Mouse (Mus musculus) midbrain, embryonic 10.5 days (tissue): ENCODE measurements around the gene Polr3c. TPM values are rescaled to one million over a fixed set of nuclear protein-coding genes. Genes with fewer than 3 reads are reported as not detected.
"Not testable (repeated sequence)": the region's sequence is repeated elsewhere in the genome, so short reads cannot be mapped to it uniquely, and the experiment has no call there.

Source experiments
- DNase-seq: peaks from one replicate; pipeline ENCODE4 v3.0.0-alpha.2; 2017; ENCODE audit warnings: low spot score
- H3K27ac ChIP-seq: fragments of 300-500 bp; sonication (generic); replicated peaks from 2 replicates; pipeline ENCODE4 v1.5.1; 2016; ENCODE audit warnings: mild to moderate bottlenecking
- H3K27me3 ChIP-seq: fragments of 300-500 bp; sonication (generic); 2 replicates; pipeline ENCODE4 v1.6.1; 2016; ENCODE audit warnings: low read depth, mild to moderate bottlenecking; ENCODE audit not compliant: poor library complexity, severe bottlenecking
- H3K36me3 ChIP-seq: fragments of 300-500 bp; sonication (generic); 2 replicates; pipeline ENCODE4 v1.6.1; 2016; ENCODE audit warnings: mild to moderate bottlenecking, moderate library complexity
- H3K4me1 ChIP-seq: fragments of 300-500 bp; sonication (generic); 2 replicates; pipeline ENCODE4 v1.6.1; 2016
- H3K4me3 ChIP-seq: fragments of 300-500 bp; sonication (generic); 2 replicates; pipeline ENCODE4 v1.5.1; 2016; ENCODE audit warnings: mild to moderate bottlenecking, moderate library complexity
- H3K9me3 ChIP-seq: fragments of 300-500 bp; sonication (generic); replicated peaks from 2 replicates; pipeline ENCODE4 v1.6.1; 2016; ENCODE audit warnings: mild to moderate bottlenecking
- WGBS: fragments of 180-500 bp; shearing (Covaris S2); methylation state at CpG from one replicate; pipeline ENCODE4 v1.1.7; 2016; 5-methylcytosine and 5-hydroxymethylcytosine counted together
- polyA plus RNA-seq: library from polyadenylated mRNA; unstranded; fragments of >200 nt; fragmentation: Nextera tagmentation; extraction: Ambion mirVana; gene quantifications from 2 replicates; pipeline ENCODE4 v1.2.1, GENCODE M21; 2016

Gene Polr3c
- 44.3 and 47.0 TPM in 2 replicates for polyA plus RNA-seq

DNA sequence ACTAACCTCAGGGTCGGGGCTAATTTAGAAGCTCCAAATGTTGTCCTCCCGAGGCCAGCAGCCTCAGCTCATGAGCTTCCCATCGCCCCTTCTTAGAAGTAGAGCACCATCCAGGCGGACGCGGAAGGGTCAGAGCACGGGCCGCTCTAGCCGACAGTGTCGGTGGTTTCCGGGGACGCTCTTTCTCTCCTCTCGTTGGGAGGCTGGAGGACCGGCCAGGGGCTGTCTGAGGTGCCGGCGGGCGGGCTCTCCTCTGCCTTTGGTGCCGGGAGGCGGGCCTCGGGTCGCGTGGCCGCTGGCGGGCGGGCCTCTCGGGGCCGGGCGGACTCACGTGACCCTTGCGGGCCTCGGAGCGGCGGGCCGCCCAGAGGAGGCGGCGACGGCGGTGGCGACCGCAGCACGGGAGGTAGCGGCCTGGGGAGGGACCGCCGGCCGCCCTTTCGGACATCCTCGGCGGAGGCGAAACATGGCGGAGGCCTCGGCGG is at the start of gene Polr3c, which contains the start of gene Rnf115:
Gene Polr3c (minus strand): TSS at position 286 of the 485 bp plus-strand sequence.
Gene Rnf115 (plus strand): TSS at position 322 of the 485 bp plus-strand sequence.
- peak within 1 kb of the TSS; percentile 91 for H3K27ac ChIP-seq
- under 1% methylated on average over 52 of the region's 52 CpGs for WGBS
- peak; percentile 95 for DNase-seq
- no peaks in the 10 kb centered on the region for H3K9me3 ChIP-seq
- H3K36me3 ChIP-seq: peaks cover 25% of the 10 kb centered on the region
- peak within 1 kb of the TSS; percentile 92 for H3K4me3 ChIP-seq
- peaks cover 37% of the 10 kb centered on the region for H3K4me1 ChIP-seq
- H3K27me3 ChIP-seq: no peaks in the 10 kb centered on the region

GRCm38 (mm10) chr3:96777120-96777519 is 49.7 kb upstream of the Polr3c start:
- Histone ChIP-seq H3K9me3 (no peaks in the 10 kb centered on the region), H3K27ac (no peak overlapping the region), H3K4me1 (no peaks in the 10 kb centered on the region), H3K4me3 (no peak overlapping the region), H3K36me3 (peaks cover 19% of the 10 kb centered on the region), H3K27me3 (no peaks in the 10 kb centered on the region)
- 83% methylated on average over 3 of the region's 3 CpGs for WGBS
- DNase-seq: no peak

GRCm38 (mm10) chr3:96772949-96773348 is 45.5 kb upstream of the Polr3c start:
- 63% methylated on average over 1 of the region's 1 CpGs for WGBS
- no peak overlapping the region for H3K27ac ChIP-seq
- H3K4me3 ChIP-seq: no peak overlapping the region
- no peak for DNase-seq
- H3K36me3 ChIP-seq: peaks cover 18% of the 10 kb centered on the region
- no peaks in the 10 kb centered on the region for H3K27me3 ChIP-seq
- no peaks in the 10 kb centered on the region for H3K4me1 ChIP-seq
- no peaks in the 10 kb centered on the region for H3K9me3 ChIP-seq

DNA sequence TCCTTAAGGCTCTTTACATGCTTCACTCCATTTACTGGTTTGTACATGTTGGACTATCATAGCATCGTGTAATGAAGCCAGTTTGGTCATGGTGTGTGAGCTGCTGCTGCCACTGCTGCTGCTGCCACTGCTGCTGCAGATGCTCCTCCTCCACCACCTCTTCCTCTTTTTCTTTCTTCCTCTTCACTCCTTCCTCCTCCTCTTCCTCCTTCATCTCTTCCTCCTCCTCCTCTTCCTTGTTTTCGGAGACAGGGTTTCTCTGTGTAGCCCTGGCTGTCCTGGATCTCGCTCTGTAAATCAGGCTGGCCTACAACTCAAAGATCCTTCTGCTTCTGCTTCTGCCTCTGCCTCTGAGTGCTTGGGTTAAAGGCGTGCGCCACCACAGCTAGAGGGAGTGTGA is 42.5 kb upstream of the Polr3c start:
- Histone ChIP-seq H3K36me3 (no peaks in the 10 kb centered on the region), H3K4me3 (no peak overlapping the region), H3K27me3 (no peaks in the 10 kb centered on the region), H3K9me3 (no peaks in the 10 kb centered on the region), H3K4me1 (peaks cover 3% of the 10 kb centered on the region; the same call in 1 of the 2 replicates), H3K27ac (no peak overlapping the region)
- 90% methylated on average over 5 of the region's 5 CpGs for WGBS
- no peak for DNase-seq

DNA sequence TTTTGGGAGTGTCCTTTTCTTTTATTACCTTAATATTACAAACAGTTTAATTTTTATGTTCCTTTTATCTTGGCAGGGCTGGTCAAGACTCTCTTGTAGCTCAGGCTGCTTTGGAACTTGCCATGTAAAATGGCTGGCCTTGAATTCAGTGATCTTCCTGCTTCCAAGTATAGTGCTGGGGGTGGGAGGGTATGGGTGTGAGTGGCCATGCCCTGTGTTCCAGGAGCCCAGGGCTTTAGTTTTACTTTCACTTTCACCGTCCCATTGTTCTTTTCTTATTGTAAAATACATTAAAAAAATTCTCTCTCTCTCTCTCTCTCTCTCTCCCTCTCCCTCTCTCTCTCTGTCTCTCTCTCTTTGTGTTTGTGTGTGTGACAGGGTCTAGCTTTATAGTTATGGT is 37.1 kb upstream of the Polr3c start:
- H3K27me3 ChIP-seq: no peaks in the 10 kb centered on the region
- no peak overlapping the region for H3K27ac ChIP-seq
- H3K4me1 ChIP-seq: peaks cover 3% of the 10 kb centered on the region; the same call in 1 of the 2 replicates
- H3K36me3 ChIP-seq: peaks cover 7% of the 10 kb centered on the region; the same call in 1 of the 2 replicates
- no peak for DNase-seq
- no peaks in the 10 kb centered on the region for H3K9me3 ChIP-seq
- 76% methylated on average over 1 of the region's 1 CpGs for WGBS
- H3K4me3 ChIP-seq: no peak overlapping the region

DNA sequence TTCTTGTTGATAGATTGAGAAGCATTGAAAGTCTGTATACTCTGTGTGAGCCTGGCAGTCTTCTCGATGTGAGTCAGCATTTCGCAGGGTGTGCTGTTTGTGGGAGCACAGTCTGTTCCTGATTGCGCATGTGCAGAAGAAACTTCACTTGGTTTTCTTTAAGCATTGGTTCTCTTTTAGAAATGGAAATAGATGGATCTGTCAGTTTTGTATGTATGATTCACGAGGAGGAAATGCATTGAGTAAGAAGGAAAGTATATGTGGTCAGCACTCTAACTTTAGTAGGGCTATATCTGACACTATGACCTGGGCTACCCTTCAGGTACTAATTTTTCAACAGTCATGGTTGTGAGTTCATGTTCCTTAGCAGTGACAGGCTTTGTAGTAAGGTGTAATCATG is 32.3 kb upstream of the Polr3c start:
- Histone ChIP-seq H3K4me3 (no peak overlapping the region), H3K4me1 (no peaks in the 10 kb centered on the region), H3K27ac (no peak overlapping the region), H3K27me3 (no peaks in the 10 kb centered on the region), H3K36me3 (peaks cover 22% of the 10 kb centered on the region), H3K9me3 (no peaks in the 10 kb centered on the region)
- 96% methylated on average over 4 of the region's 4 CpGs for WGBS
- DNase-seq: no peak

DNA sequence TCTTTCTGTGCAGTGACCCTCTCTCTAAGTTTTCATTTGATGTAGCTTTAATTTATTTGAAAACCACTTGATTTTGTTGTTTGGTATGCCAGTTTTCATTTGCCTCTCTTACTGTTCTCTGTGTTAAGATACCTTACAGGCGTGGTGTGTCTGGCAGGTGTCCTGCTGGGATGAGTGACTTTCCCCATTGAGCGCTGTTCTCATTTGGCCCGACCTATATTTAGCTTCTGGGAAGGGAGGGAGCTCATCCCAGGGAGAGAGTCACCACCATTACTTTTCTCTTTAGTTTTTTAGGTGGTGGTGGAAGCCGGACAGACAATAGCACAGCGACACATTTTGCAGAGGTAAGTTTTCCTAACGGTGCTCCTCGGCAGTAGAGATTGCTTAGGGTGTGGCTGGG is 30.3 kb upstream of the Polr3c start:
- Histone ChIP-seq H3K27me3 (no peaks in the 10 kb centered on the region), H3K36me3 (peaks cover 22% of the 10 kb centered on the region), H3K4me1 (no peaks in the 10 kb centered on the region), H3K9me3 (no peaks in the 10 kb centered on the region), H3K4me3 (no peak overlapping the region), H3K27ac (no peak overlapping the region)
- no peak for DNase-seq
- 71% methylated on average over 7 of the region's 7 CpGs for WGBS

DNA sequence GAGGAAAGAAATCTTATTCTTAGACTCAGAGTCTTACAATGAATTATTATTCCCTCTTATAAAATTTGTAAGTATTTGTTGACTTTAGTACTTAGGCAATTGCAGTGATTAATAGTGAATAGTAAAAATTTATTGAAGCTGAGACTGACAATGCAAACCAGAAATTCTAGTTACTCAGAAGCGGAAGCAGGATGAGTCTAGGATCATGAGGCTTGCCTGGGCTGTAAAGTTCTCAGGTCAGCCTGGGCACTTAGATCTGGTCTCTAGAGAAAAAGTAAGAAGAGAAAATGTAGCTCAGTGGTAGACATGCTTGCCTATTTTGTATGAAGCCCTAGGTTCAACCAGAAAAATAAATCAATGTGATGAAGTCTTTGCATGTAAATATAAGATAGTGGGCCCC is 28.5 kb upstream of the Polr3c start:
- WGBS: 100% methylated on average over 1 of the region's 1 CpGs
- peaks cover 16% of the 10 kb centered on the region for H3K36me3 ChIP-seq

GRCm38 (mm10) chr3:96746829-96747228 is 19.4 kb upstream of the Polr3c start:
- Histone ChIP-seq H3K4me3 (no peak overlapping the region), H3K27me3 (no peaks in the 10 kb centered on the region), H3K4me1 (no peaks in the 10 kb centered on the region), H3K9me3 (no peaks in the 10 kb centered on the region), H3K27ac (no peak overlapping the region), H3K36me3 (no peaks in the 10 kb centered on the region; the same call in 1 of the 2 replicates)
- no peak for DNase-seq
- WGBS: 88% methylated on average over 1 of the region's 1 CpGs

More for the DNA sequence above, 28.5 kb upstream of the Polr3c start:
- H3K4me1 ChIP-seq: no peaks in the 10 kb centered on the region
- H3K27ac ChIP-seq: no peak overlapping the region
- H3K27me3 ChIP-seq: no peaks in the 10 kb centered on the region
- no peaks in the 10 kb centered on the region for H3K9me3 ChIP-seq
- H3K4me3 ChIP-seq: no peak overlapping the region
- no peak for DNase-seq

DNA sequence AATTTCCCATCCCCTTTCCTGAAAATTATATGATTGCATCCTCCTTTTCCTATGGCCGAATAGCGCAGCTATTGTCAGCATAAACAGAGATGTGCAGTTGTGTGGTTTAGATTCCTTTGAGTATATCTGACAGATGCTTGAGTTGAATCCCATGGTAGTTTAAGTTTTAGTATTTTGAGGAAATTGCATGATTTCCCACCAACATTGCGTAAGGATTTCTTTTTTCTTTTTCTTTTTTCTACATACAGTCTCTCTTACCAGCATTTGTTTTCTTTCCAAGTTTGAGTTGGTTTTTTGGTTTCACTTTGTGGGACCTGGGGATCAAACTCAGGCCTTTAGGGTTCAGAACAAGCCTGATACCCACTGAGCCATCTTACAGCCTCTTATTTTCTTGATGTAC is 16.9 kb upstream of the Polr3c start:
- no peak overlapping the region for H3K4me3 ChIP-seq
- no peak overlapping the region for H3K27ac ChIP-seq
- H3K4me1 ChIP-seq: no peaks in the 10 kb centered on the region
- H3K9me3 ChIP-seq: no peaks in the 10 kb centered on the region
- no peak for DNase-seq
- no peaks in the 10 kb centered on the region for H3K27me3 ChIP-seq
- no peaks in the 10 kb centered on the region; the same call in 1 of the 2 replicates for H3K36me3 ChIP-seq
- WGBS: 96% methylated on average over 3 of the region's 3 CpGs

- not testable (repeated sequence) for H3K4me3 ChIP-seq, H3K4me1 ChIP-seq, DNase-seq, H3K9me3 ChIP-seq, H3K27ac ChIP-seq, H3K36me3 ChIP-seq, H3K27me3 ChIP-seq
These were observed 12.9 kb upstream of the Polr3c start for GRCm38 (mm10) chr3:96740279-96740678.

GRCm38 (mm10) chr3:96737995-96738394 is 10.6 kb upstream of the Polr3c start:
- H3K27me3 ChIP-seq: no peaks in the 10 kb centered on the region
- H3K27ac ChIP-seq: no peak overlapping the region
- H3K36me3 ChIP-seq: no peaks in the 10 kb centered on the region
- no peaks in the 10 kb centered on the region; the same call in 1 of the 2 replicates for H3K4me1 ChIP-seq
- no peaks in the 10 kb centered on the region for H3K9me3 ChIP-seq
- DNase-seq: no peak
- no peak overlapping the region for H3K4me3 ChIP-seq
- 83% methylated on average over 1 of the region's 1 CpGs for WGBS

DNA sequence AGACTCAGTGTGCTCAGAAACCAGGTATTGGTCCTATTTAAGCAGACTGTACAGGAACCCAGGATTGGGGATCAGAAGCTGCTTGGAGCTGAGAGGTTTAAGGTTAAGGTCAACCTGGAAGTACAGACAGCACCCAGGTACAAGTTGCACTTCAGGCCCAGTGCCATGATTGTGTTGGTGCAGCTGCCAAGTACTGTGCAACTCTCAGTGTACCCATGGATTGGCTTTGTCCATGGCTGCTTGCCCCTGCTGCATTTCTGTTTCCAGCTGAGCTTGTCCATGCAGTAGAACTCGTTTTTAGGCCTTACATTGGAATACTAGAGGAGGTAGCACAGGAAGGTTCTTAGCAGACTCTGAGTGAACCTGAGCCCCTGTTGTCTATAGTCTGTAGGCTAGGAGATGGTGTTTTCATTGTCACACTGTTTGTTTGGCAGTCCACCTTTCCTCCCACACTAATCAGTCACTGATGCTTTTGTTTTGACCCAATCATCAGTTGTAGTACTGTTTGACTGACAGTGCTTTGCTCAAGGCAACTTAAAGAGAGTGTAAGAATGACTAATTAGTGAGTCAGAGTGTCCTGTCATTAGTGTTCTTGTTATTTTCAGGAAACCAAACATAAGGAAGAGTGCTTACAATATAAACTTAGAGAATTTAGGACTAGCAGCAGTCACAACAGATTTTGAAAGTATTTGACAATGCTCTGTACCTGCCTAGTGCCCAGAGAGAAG is 9.7 kb upstream of the Polr3c start:
- Histone ChIP-seq H3K36me3 (no peaks in the 10 kb centered on the region), H3K9me3 (no peaks in the 10 kb centered on the region), H3K4me3 (no peak overlapping the region), H3K4me1 (no peaks in the 10 kb centered on the region; the same call in 1 of the 2 replicates), H3K27me3 (no peaks in the 10 kb centered on the region), H3K27ac (no peak overlapping the region)
- no peak for DNase-seq
- 67% methylated on average over 1 of the region's 1 CpGs for WGBS
